Mouse (Mus musculus) splenic B cell, adult 2 months (primary cell): ENCODE results near the gene Tunar.

Source experiments
- DNase-seq: peaks from one replicate; pipeline ENCODE4 v3.0.0-alpha.2; 2011; ENCODE audit warnings: low read depth, low spot score
- H3K27me3 ChIP-seq: 2 replicates; pipeline ENCODE4 v1.6.1; 2012; ENCODE audit warnings: mild to moderate bottlenecking, low read length, moderate library complexity, mixed read lengths; ENCODE audit not compliant: control insufficient read depth, poor library complexity, insufficient read depth, severe bottlenecking
- H3K36me3 ChIP-seq: 2 replicates; pipeline ENCODE4 v1.6.1; 2012; ENCODE audit warnings: mild to moderate bottlenecking, low read length, moderate library complexity, mixed read lengths; ENCODE audit not compliant: control insufficient read depth, poor library complexity, insufficient read depth, severe bottlenecking

The Tunar gene

GRCm38 (mm10) chr12:105333570-105333969 lies at the start of gene Tunar:
Tunar (plus strand) TSS chr12:105333870.
- Histone ChIP-seq H3K27me3 (no peaks in the 10 kb centered on the region), H3K36me3 (no peaks in the 10 kb centered on the region)
- no peak for DNase-seq

- DNase-seq: no peak
- H3K36me3 ChIP-seq: no peaks in the 10 kb centered on the region
- H3K27me3 ChIP-seq: no peaks in the 10 kb centered on the region
Observed at GRCm38 (mm10) chr12:105312571-105313035, 21.1 kb upstream of the Tunar start.

GRCm38 (mm10) chr12:105314328-105314727 lies 19.3 kb upstream of the Tunar start:
- H3K36me3 ChIP-seq: no peaks in the 10 kb centered on the region
- DNase-seq: no peak
- H3K27me3 ChIP-seq: no peaks in the 10 kb centered on the region

GRCm38 (mm10) chr12:105322160-105322559 lies 11.5 kb upstream of the Tunar start:
- Histone ChIP-seq H3K36me3 (no peaks in the 10 kb centered on the region), H3K27me3 (no peaks in the 10 kb centered on the region)
- no peak for DNase-seq

GRCm38 (mm10) chr12:105327051-105327450 lies 6.6 kb upstream of the Tunar start:
- Histone ChIP-seq H3K36me3 (no peaks in the 10 kb centered on the region), H3K27me3 (no peaks in the 10 kb centered on the region)
- DNase-seq: no peak

- DNase-seq: no peak
- Histone ChIP-seq H3K36me3 (no peaks in the 10 kb centered on the region), H3K27me3 (no peaks in the 10 kb centered on the region)
Observed at GRCm38 (mm10) chr12:105328396-105328795, 5.3 kb upstream of the Tunar start.

- DNase-seq: no peak
- H3K36me3 ChIP-seq: no peaks in the 10 kb centered on the region
- no peaks in the 10 kb centered on the region for H3K27me3 ChIP-seq
Observed at GRCm38 (mm10) chr12:105336094-105336420, 2.4 kb downstream of the Tunar start.

GRCm38 (mm10) chr12:105336421-105337289 lies 3.0 kb downstream of the Tunar start:
- no peak for DNase-seq
- Histone ChIP-seq H3K27me3 (no peaks in the 10 kb centered on the region), H3K36me3 (no peaks in the 10 kb centered on the region)

- H3K36me3 ChIP-seq: no peaks in the 10 kb centered on the region
- H3K27me3 ChIP-seq: no peaks in the 10 kb centered on the region
- no peak for DNase-seq
Observed at GRCm38 (mm10) chr12:105337290-105338005, 3.8 kb downstream of the Tunar start.

GRCm38 (mm10) chr12:105338256-105338977 lies 4.7 kb downstream of the Tunar start:
- Histone ChIP-seq H3K36me3 (no peaks in the 10 kb centered on the region), H3K27me3 (no peaks in the 10 kb centered on the region)
- no peak for DNase-seq

GRCm38 (mm10) chr12:105341523-105341922 lies 7.9 kb downstream of the Tunar start:
- H3K27me3 ChIP-seq: no peaks in the 10 kb centered on the region
- H3K36me3 ChIP-seq: no peaks in the 10 kb centered on the region
- no peak for DNase-seq

- no peak for DNase-seq
- Histone ChIP-seq H3K36me3 (no peaks in the 10 kb centered on the region), H3K27me3 (no peaks in the 10 kb centered on the region)
Observed at GRCm38 (mm10) chr12:105344460-105344859, 10.8 kb downstream of the Tunar start.

- Histone ChIP-seq H3K27me3 (no peaks in the 10 kb centered on the region), H3K36me3 (no peaks in the 10 kb centered on the region)
- DNase-seq: no peak
Observed at GRCm38 (mm10) chr12:105346861-105347260, 13.2 kb downstream of the Tunar start.

GRCm38 (mm10) chr12:105347261-105347660 lies 13.6 kb downstream of the Tunar start:
- DNase-seq: no peak
- Histone ChIP-seq H3K27me3 (no peaks in the 10 kb centered on the region), H3K36me3 (no peaks in the 10 kb centered on the region)

- DNase-seq: no peak
- Histone ChIP-seq H3K27me3 (no peaks in the 10 kb centered on the region), H3K36me3 (no peaks in the 10 kb centered on the region)
Observed at GRCm38 (mm10) chr12:105354266-105354665, 20.6 kb downstream of the Tunar start.
